Mouse (Mus musculus) cerebellum, postnatal 25 days (tissue): ENCODE results near the gene Tmem104.

Experiments used
- DNase-seq, 2 experiments: peaks; one replicate each; pipeline ENCODE4 v3.0.0; 2021; ENCODE audit warnings: mixed read lengths in 2 of 2

Tmem104 gene

GRCm38 (mm10) chr11:115266400-115266778, 79.1 kb downstream of the Tmem104 start:
- peak; percentile 81 to 85 for DNase-seq

- peak; percentile 86 to 89 for DNase-seq
Observed at GRCm38 (mm10) chr11:115267061-115267883, 80.0 kb downstream of the Tmem104 start, which contains the start of gene Grin2c. Gene Grin2c, minus strand, starts transcription at chr11:115267243.

- DNase-seq, result peak; percentile 42 to 64
Observed at GRCm38 (mm10) chr11:115267958-115268357, 80.7 kb downstream of the Tmem104 start.

- peak; percentile 50 to 57 for DNase-seq
Observed at GRCm38 (mm10) chr11:115269330-115270066, 82.2 kb downstream of the Tmem104 start.

- peak; percentile 95 to 97 for DNase-seq
Observed at GRCm38 (mm10) chr11:115270148-115270861, 83.0 kb downstream of the Tmem104 start.

GRCm38 (mm10) chr11:115271052-115271451, 83.8 kb downstream of the Tmem104 start:
- peak in 1 of 2 experiments; percentile 48 for DNase-seq

- peak in 1 of 2 experiments; percentile 47 for DNase-seq
Observed at GRCm38 (mm10) chr11:115271481-115271880, 84.2 kb downstream of the Tmem104 start.

GRCm38 (mm10) chr11:115272894-115273498, 85.7 kb downstream of the Tmem104 start:
- DNase-seq, result no peak

- no peak for DNase-seq
Observed at GRCm38 (mm10) chr11:115273735-115274134, 86.4 kb downstream of the Tmem104 start.

- DNase-seq, result no peak
Observed at GRCm38 (mm10) chr11:115274178-115274577, 86.9 kb downstream of the Tmem104 start.

- DNase-seq, result no peak
Observed at GRCm38 (mm10) chr11:115274771-115275170, 87.5 kb downstream of the Tmem104 start.

GRCm38 (mm10) chr11:115275509-115275908, 88.2 kb downstream of the Tmem104 start:
- no peak for DNase-seq

- DNase-seq, result no peak
Observed at GRCm38 (mm10) chr11:115275954-115276353, 88.7 kb downstream of the Tmem104 start.

- DNase-seq, result peak; percentile 94 to 96
Observed at GRCm38 (mm10) chr11:115276780-115277603, 89.7 kb downstream of the Tmem104 start, which contains the start of gene Fdxr. Gene Fdxr, minus strand, starts transcription at chr11:115277050.

GRCm38 (mm10) chr11:115277604-115277975, 90.3 kb downstream of the Tmem104 start:
- no peak for DNase-seq

- DNase-seq, result no peak
Observed at GRCm38 (mm10) chr11:115278176-115278575, 90.9 kb downstream of the Tmem104 start.

GRCm38 (mm10) chr11:115279726-115280125, 92.4 kb downstream of the Tmem104 start:
- no peak for DNase-seq

GRCm38 (mm10) chr11:115282295-115282694, 95.0 kb downstream of the Tmem104 start:
- DNase-seq, result peak in 1 of 2 experiments; percentile 46

GRCm38 (mm10) chr11:115282723-115283485, 95.6 kb downstream of the Tmem104 start:
- DNase-seq, result no peak

- DNase-seq, result no peak
Observed at GRCm38 (mm10) chr11:115283486-115283765, 96.1 kb downstream of the Tmem104 start.
